Mouse (Mus musculus) A20 (cell line): ENCODE results near the gene Sbk1.

ENCODE experiments used
- DNase-seq: peaks from one replicate; pipeline ENCODE4 v3.0.0-alpha.2; 2011; ENCODE audit warnings: low read depth, low spot score

Gene Sbk1

DNA sequence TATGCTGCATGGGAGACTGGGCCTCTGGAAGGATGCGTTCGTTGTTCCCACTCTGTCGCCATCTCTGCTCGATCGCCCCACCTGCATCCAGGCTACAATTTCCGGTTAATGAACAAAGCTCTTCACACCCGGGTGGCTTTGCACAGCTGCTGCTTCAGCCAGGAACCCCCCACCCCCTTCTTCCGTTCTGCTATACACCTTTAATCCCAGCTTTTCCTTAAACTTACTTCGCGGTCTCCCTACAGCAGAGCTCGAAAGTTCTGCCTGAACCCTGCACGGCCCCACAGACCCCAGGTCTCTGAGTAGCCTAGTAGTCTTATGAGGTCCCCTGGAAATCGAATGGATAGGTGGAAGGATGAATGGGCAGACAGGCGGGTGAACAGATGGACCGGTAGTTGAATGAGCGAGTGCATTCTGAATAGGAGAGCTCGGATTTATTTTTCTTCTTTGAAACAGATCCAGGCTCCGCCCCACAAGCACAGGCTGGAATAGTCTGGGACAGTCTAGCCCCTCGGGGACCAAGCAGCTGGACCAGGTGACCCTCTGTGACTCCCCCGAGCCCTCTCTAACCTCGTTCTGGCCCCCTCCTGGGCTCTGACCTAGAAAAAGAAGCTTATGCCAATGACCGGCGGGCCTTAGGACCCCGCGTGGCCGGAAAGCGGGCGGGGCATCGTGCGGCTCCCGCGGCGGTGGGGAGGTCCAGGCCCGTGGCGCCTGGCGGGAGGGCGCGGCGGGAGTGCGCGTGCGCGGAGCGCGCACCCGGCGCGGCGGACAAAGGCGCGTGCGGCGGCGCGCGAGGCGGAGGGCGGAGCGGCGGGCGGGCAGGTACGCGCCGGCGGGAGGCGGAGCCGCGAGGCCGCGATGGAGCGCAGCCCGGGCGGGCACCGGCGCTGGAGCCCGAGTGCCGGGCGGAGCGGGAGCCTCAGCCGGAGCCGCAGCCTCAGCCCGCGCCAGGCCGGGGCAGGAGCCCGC lies at the start of gene Sbk1:
Gene Sbk1, plus strand, starts transcription at position 908 of the 972 bp plus-strand sequence.
- DNase-seq: peak; percentile 89

GRCm38 (mm10) chr7:126222753-126223152 lies 49.7 kb upstream of the Sbk1 start:
- no peak for DNase-seq

GRCm38 (mm10) chr7:126226136-126226535 lies 46.3 kb upstream of the Sbk1 start:
- no peak for DNase-seq

DNA sequence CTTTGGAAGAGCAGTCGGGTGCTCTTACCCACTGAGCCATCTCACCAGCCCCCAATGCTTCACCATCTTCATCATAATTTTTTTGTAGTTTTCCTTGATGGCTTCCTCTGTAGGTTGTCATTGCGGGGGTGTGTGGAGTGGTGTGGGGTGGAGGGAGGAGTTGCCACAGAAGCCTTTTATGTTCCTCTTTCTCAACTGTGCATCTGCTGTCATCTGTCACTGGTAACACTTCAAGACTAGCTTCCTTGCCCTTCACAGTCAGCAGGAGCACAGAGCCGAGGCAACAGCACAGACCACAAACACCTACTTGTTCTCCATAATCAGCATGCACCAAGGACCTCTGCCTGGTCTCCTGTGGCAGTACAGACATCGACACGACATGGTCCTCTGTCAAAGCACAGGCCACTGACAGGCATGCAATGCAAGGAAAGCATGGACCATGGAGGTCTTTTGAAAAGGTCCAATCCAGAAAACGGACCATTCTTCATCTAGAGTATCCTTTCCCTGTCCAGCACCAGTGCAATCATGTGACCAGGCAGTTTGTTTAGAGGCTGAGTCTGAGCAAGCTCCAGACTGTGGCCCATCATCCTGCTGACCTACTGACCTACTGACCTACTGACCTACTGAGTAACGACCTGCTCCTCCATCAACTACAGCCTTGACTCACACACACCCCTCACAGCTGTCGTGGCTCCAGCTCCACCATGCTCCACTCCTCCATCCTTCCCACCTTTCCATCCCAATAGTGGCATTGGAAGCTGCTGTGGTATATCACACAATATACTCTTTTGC lies 41.9 kb upstream of the Sbk1 start:
- peak; percentile 23 for DNase-seq

DNA sequence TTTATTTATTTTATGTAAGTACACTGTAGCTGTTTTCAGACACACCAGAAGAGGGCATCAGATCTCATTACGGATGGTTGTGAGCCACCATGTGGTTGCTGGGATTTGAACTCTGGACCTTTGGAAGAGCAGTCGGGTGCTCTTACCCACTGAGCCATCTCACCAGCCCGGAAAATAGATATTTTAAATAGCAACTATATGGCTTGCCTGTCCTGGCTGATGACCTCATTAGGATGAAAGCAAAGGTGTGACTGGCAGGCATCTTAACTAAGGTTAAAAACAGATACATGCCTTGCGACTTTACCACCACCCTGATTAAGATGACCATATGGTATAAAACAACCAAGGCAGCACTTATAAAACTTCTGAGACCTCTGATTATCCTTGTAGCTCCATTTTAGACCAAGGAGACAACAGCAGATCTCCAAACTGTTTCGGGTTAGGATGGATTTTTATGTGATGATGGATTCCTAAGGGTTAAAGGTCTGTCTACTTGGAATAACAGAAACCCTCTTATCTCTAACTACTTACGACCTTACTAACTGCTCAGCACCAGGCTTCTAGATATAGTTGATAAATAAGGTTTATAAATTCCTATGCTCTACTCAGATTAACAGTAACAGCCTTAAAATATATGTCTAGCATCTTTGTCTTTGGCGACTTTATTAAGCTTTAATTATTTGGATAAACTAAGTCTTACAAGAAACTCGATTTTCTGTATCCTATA lies 39.9 kb upstream of the Sbk1 start:
- DNase-seq: no peak

GRCm38 (mm10) chr7:126234611-126235010 lies 37.8 kb upstream of the Sbk1 start:
- no peak for DNase-seq

GRCm38 (mm10) chr7:126236083-126236793 lies 36.2 kb upstream of the Sbk1 start:
- peak; percentile 22 for DNase-seq

DNA sequence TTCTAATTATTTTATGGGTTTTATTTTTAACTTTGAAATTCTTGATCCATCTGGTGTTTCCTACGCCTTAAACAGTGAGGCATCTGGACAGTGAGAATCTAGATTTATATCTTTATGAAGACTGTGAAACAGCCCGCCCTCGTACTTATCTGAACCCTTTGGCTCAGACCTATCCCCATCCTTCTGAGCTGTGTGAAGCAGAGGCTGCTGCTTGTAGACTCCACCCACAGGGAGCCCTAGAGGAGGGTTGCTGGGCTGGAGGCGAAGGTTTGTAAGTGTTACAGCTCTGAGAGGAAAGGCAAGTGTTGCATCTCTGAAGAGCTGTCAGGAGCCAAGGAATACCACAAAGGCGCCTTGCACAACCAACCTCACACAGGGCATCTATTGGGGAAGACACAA lies 35.6 kb upstream of the Sbk1 start:
- no peak for DNase-seq

GRCm38 (mm10) chr7:126240814-126241360 lies 31.5 kb upstream of the Sbk1 start:
- no peak for DNase-seq

DNA sequence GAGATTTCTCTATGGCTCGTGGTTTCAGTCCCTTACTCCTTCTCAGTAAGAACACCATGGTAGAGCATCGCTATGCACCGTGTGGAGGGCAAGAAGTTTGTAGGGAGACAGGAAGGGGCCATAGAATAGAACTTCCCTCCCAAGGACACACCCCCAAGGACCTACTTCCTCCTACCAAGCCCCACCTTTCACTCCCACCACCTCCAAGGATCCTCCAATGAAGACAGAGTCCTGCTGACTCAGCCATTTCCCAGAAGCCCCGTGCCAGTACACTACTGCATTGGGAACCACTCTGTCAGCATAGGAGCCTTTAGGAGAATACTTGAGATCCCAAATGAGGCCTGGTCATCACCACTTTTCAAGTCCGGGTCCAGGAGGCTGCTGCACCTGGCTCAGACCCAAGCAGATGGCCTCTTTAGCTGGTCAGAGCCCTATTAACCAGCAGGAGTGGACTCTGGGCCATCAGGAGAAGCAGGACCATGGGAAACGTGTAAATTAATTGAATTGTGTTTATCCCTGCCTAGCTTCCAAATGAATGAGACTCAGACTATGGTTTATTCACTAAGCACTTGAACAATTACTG lies 28.2 kb upstream of the Sbk1 start:
- no peak for DNase-seq

DNA sequence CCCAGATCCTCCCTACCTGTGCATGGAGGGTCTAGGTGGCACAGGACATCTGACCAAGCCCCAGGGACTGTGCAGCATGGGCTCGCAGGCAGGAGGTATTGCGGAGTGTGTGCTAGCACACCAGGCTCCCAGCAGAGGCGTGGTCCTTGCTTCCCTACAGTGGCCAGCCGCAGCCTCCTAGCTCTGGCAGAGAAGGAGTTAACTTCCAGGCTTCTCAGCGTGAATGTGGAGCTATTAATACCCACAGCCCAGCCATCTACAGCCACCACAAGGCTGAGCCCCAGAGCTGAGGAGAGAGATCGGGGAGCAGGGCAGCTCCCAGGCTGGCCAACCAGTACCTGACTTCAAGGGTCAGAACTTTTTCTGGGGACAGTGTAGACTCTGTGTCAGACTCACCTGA lies 24.3 kb upstream of the Sbk1 start:
- no peak for DNase-seq

DNA sequence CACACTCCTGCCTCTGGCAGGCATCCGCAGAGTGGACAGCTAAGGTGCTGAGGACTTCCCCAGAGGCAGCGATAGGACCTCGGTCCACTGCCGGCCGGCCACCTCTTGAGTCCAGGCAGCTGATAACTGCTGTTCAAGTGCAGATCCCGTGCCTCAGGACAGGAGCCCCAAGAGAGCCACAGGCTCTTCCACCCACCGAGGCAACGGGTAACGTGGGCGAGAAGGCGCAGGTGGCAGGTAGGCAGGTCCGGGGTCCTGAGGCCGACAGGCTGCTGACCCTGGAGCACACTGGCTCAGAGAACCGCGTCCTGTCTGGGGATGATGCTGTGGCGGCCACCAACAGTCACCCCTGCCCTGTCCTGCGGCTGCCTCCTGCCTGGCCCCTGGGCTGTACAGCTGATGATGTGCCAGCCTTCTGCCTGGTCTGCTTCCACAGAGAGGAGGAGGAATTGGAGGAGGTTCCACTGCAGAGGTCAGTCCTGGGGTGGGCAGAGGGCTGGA lies 23.7 kb upstream of the Sbk1 start:
- DNase-seq: no peak

DNA sequence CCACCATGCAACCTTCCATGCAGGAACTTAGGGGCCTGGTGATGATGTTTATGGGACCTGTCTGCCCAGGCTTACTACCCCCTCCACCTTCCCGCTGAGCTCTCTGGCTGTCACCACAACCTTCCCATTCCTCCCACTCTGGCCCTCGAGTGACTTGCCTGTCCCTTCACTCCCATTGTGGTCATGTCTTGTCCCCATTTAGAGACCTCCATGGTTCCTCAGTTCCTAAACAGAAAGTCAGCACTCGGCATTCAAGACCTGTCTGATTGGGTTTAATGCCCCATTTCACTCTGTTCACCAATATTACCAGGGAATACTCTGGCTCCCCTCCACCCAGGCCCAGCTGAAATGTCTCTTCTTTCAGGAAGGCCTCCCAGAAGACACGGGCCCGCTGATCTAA lies 23.3 kb upstream of the Sbk1 start:
- DNase-seq: no peak

DNA sequence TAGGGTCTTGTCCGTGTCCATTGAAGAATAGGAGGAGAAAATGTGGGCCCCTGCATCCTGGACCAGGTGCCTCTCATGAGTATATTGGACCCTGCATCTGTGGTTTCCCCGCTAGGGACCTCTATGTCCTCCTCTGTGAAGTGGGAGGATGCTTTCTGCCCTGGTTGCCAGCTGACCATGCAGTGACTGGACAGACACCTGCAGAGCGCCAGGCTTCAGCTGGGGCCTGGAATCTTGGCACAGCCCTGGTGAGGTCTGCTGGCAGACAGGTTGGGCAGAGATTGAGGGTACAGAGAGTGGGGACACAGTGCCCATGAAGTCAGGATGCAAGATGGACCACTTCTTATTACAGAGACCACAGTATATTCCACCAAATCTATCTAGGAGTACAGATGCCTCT lies 22.4 kb upstream of the Sbk1 start:
- no peak for DNase-seq

- DNase-seq: no peak
Measured at GRCm38 (mm10) chr7:126250481-126250880, 21.9 kb upstream of the Sbk1 start.

- no peak for DNase-seq
Measured at GRCm38 (mm10) chr7:126251698-126252097, 20.7 kb upstream of the Sbk1 start.

- DNase-seq: no peak
Measured at GRCm38 (mm10) chr7:126252230-126252629, 20.2 kb upstream of the Sbk1 start.

DNA sequence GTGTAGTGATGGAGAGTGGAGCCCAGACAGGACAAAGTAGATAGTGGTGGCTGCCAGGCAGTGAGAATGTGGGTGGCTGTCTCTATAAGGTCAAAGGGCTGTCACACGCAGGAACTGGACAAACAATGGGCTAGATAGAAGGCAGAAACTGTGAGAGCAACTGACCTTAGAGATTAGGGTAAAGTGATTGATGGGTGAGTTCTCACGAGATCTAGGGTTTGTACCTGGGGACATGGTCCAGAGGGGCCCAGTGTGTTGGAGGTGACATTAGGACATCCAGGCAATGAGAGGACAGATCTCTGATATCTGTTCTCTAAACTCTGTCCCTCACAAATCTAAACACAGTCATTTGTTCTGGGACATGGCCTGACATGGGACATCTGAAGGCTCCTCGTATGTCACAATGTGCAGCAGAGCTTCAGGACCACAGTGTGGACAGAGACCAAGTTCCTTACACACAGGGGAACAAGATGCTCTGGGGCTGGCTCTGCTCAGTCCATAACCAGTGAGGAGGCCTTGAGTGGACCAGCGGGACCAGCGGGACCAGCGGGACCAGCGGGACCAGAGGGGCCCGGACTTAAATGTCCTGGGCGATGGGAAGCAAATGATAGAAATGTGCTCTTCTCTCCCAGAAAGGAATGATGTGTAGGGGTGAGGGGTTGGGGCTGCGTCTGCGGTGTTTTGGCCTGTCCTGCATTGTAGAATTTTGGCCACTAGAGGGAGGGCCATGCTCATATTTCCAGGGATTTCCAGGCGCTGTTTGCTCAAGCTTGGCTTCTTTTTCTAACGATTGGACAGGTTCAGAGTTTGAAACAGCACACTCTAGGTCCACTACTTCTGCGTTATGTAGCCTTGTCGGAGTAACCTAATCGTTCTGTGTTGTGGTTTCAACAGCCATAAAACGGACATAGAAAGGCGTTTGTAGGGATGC lies 11.9 kb upstream of the Sbk1 start:
- DNase-seq: peak; percentile 69

GRCm38 (mm10) chr7:126261823-126262222 lies 10.6 kb upstream of the Sbk1 start:
- no peak for DNase-seq
